Mouse (Mus musculus): ENCODE results near the gene Dmd.
"Not testable (repeated sequence)": the region's sequence is repeated elsewhere in the genome, so short reads cannot be mapped to it uniquely, and the experiment has no call there.

Dmd gene

GRCm38 (mm10) chrX:82948630-82949029, at the start of gene Dmd:
Gene Dmd, plus strand, starts transcription at chrX:82948870.
- no peak for DNase-seq (ENCODE audit: low read depth, low spot score)

GRCm38 (mm10) chrX:82901515-82901914, 47.2 kb upstream of the Dmd start:
- DNase-seq (ENCODE audit: low read depth, low spot score) = no peak

- DNase-seq (ENCODE audit: low read depth, low spot score) = no peak
Observed at GRCm38 (mm10) chrX:82987683-82988082, 39.0 kb downstream of the Dmd start.

GRCm38 (mm10) chrX:83050190-83050589, 101.5 kb downstream of the Dmd start:
- no peak for DNase-seq (ENCODE audit: low read depth, low spot score)

GRCm38 (mm10) chrX:83116171-83116876, 167.7 kb downstream of the Dmd start:
- DNase-seq (ENCODE audit: low read depth, low spot score) = no peak

GRCm38 (mm10) chrX:83117198-83117597, 168.5 kb downstream of the Dmd start:
- no peak for DNase-seq (ENCODE audit: low read depth, low spot score)

GRCm38 (mm10) chrX:83220563-83220962, 271.9 kb downstream of the Dmd start:
- no peak for DNase-seq (ENCODE audit: low read depth, low spot score)

GRCm38 (mm10) chrX:83221050-83221449, 272.4 kb downstream of the Dmd start:
- DNase-seq (ENCODE audit: low read depth, low spot score) = no peak

GRCm38 (mm10) chrX:83487598-83487997, 538.9 kb downstream of the Dmd start, which contains the start of gene Tsga8:
Gene Tsga8, minus strand, starts transcription at chrX:83487924.
- DNase-seq (ENCODE audit: low read depth, low spot score) = no peak

GRCm38 (mm10) chrX:83674998-83675397, 726.3 kb downstream of the Dmd start:
- no peak for DNase-seq (ENCODE audit: low read depth, low spot score)

- no peak for DNase-seq (ENCODE audit: low read depth, low spot score)
Observed at GRCm38 (mm10) chrX:83686547-83686946, 737.9 kb downstream of the Dmd start.

- DNase-seq (ENCODE audit: low read depth, low spot score) = no peak
Observed at GRCm38 (mm10) chrX:83740533-83740932, 791.9 kb downstream of the Dmd start.

GRCm38 (mm10) chrX:83746301-83747008, 797.8 kb downstream of the Dmd start:
- DNase-seq (ENCODE audit: low read depth, low spot score) = no peak

- no peak for DNase-seq (ENCODE audit: low read depth, low spot score)
Observed at GRCm38 (mm10) chrX:83787406-83787805, 838.7 kb downstream of the Dmd start.

GRCm38 (mm10) chrX:83867469-83867868, 918.8 kb downstream of the Dmd start:
- not testable (repeated sequence) for DNase-seq (ENCODE audit: low read depth, low spot score)

- DNase-seq (ENCODE audit: low read depth, low spot score) = not testable (repeated sequence)
Observed at GRCm38 (mm10) chrX:83875389-83875788, 926.7 kb downstream of the Dmd start.

GRCm38 (mm10) chrX:83975895-83976294, 1027.2 kb downstream of the Dmd start:
- no peak for DNase-seq (ENCODE audit: low read depth, low spot score)

- DNase-seq (ENCODE audit: low read depth, low spot score) = no peak
Observed at GRCm38 (mm10) chrX:84001294-84001693, 1052.6 kb downstream of the Dmd start.

GRCm38 (mm10) chrX:84062431-84062830, 1113.8 kb downstream of the Dmd start:
- not testable (repeated sequence) for DNase-seq (ENCODE audit: low read depth, low spot score)

- DNase-seq (ENCODE audit: low read depth, low spot score) = no peak
Observed at GRCm38 (mm10) chrX:84165872-84166271, 1217.2 kb downstream of the Dmd start.

GRCm38 (mm10) chrX:84241297-84241859, 1292.7 kb downstream of the Dmd start:
- no peak for DNase-seq (ENCODE audit: low read depth, low spot score)

GRCm38 (mm10) chrX:84330593-84330992, 1381.9 kb downstream of the Dmd start:
- DNase-seq (ENCODE audit: low read depth, low spot score) = no peak

- no peak for DNase-seq (ENCODE audit: low read depth, low spot score)
Observed at GRCm38 (mm10) chrX:84332177-84332576, 1383.5 kb downstream of the Dmd start.
